Mouse (Mus musculus) hindbrain, postnatal 0 days (tissue): ENCODE measurements around the gene 2610318N02Rik. TPM values are rescaled to one million over a fixed set of nuclear protein-coding genes. Genes with fewer than 3 reads are reported as not detected.
"Not testable (repeated sequence)": the region's sequence is repeated elsewhere in the genome, so short reads cannot be mapped to it uniquely, and the experiment has no call there.

ENCODE experiments used
- ATAC-seq: fragments of 200-750 bp; cut with Nextera tagmentation; 2 replicates; pipeline ENCODE4 v1.8.0; 2017; ENCODE audit warnings: mild to moderate bottlenecking, moderate TSS enrichment, moderate library complexity
- DNase-seq: peaks from one replicate; pipeline ENCODE4 v3.0.0-alpha.2; 2015; ENCODE audit warnings: low spot score
- H3K27ac ChIP-seq: fragments of 300-500 bp; sonication (generic); 2 replicates; pipeline ENCODE4 v1.5.1; 2014; ENCODE audit warnings: mild to moderate bottlenecking
- H3K27me3 ChIP-seq: fragments of 300-500 bp; sonication (generic); 2 replicates; pipeline ENCODE4 v1.6.1; 2014; ENCODE audit warnings: low read length, mixed read lengths; ENCODE audit not compliant: insufficient read depth
- H3K36me3 ChIP-seq: fragments of 300-500 bp; sonication (generic); 2 replicates; pipeline ENCODE4 v1.6.1; 2014; ENCODE audit warnings: low read length, mixed read lengths; ENCODE audit not compliant: insufficient read depth
- H3K4me1 ChIP-seq: fragments of 300-500 bp; sonication (generic); 2 replicates; pipeline ENCODE4 v1.6.1; 2014; ENCODE audit warnings: antibody characterized with exemption, low read length, mixed read lengths; ENCODE audit not compliant: insufficient read depth
- H3K4me2 ChIP-seq: fragments of 300-500 bp; sonication (generic); 2 replicates; pipeline ENCODE4 v1.6.1; 2014; ENCODE audit warnings: low read depth, mild to moderate bottlenecking, low read length, moderate library complexity, mixed read lengths
- H3K4me3 ChIP-seq: fragments of 300-500 bp; sonication (generic); 2 replicates; pipeline ENCODE4 v1.5.1; 2014; ENCODE audit warnings: low read length
- H3K9ac ChIP-seq: fragments of 300-500 bp; sonication (generic); replicated peaks from 2 replicates; pipeline ENCODE4 v1.6.1; 2014; ENCODE audit warnings: mild to moderate bottlenecking, low read length, moderate library complexity, mixed read lengths
- H3K9me3 ChIP-seq: fragments of 300-500 bp; sonication (generic); 2 replicates; pipeline ENCODE4 v1.6.1; 2016; ENCODE audit warnings: low read length, mixed read lengths
- CTCF ChIP-seq: IDR thresholded peaks from 2 replicates; pipeline ENCODE4 v1.5.1; 2016; ENCODE audit warnings: antibody characterized with exemption, control low read depth, low read depth
- WGBS: fragments of 180-500 bp; shearing (Covaris S2); extraction: QIAGEN DNeasy Blood & Tissue Kit; methylation state at CpG from one replicate; pipeline ENCODE4 v1.1.7; 2014; 5-methylcytosine and 5-hydroxymethylcytosine counted together
- polyA plus RNA-seq: library from polyadenylated mRNA; unstranded; fragments of >200 nt; fragmentation: Nextera tagmentation; extraction: Ambion mirVana; gene quantifications from 2 replicates; pipeline ENCODE4 v1.2.1, GENCODE M21; 2015
- total RNA-seq: library from RNA; depleted of rRNA; stranded (reverse); fragments of >200 nt; gene quantifications from 2 replicates; pipeline ENCODE4 v1.2.3, GENCODE M21; 2014; rRNA removed

Gene 2610318N02Rik
- 4.2 and 6.8 TPM in 2 replicates for total RNA-seq
- 8.2 and 9.5 TPM in 2 replicates for polyA plus RNA-seq

GRCm38 (mm10) chr16:17124871-17125520 is at the start of gene 2610318N02Rik:
Gene 2610318N02Rik, minus strand, starts transcription at chr16:17125167.
- Histone ChIP-seq H3K4me1 (peaks cover 10% of the 10 kb centered on the region), H3K4me2 (peak within 1 kb of the TSS; percentile 63), H3K27ac (no peak within 1 kb of the TSS), H3K9ac (peak within 1 kb of the TSS; percentile 22), H3K27me3 (no peaks in the 10 kb centered on the region), H3K4me3 (peak within 1 kb of the TSS; percentile 29), H3K9me3 (no peaks in the 10 kb centered on the region), H3K36me3 (no peaks in the 10 kb centered on the region)
- 1% methylated on average over 25 of the region's 25 CpGs for WGBS
- DNase-seq: peak; percentile 91
- TF ChIP-seq CTCF: 0 out of 2 replicates have a peak, but pooled peaks have one; percentile 1
- peak; percentile 89 for ATAC-seq

- H3K9ac ChIP-seq: no peak overlapping the region
- ATAC-seq (no peak), DNase-seq (no peak)
- no peaks in the 10 kb centered on the region for H3K9me3 ChIP-seq
- H3K4me1 ChIP-seq: no peaks in the 10 kb centered on the region
- no peak overlapping the region for H3K4me3 ChIP-seq
- TF ChIP-seq CTCF: no peak
- peaks cover 15% of the 10 kb centered on the region; the same call in 1 of the 2 replicates for H3K36me3 ChIP-seq
- H3K4me2 ChIP-seq: no peak overlapping the region
- no peaks in the 10 kb centered on the region for H3K27me3 ChIP-seq
- 94% methylated on average over 5 of the region's 5 CpGs for WGBS
- H3K27ac ChIP-seq: no peak overlapping the region
Observed at GRCm38 (mm10) chr16:17168049-17168448, 43.1 kb upstream of the 2610318N02Rik start.

- ATAC-seq (no peak), DNase-seq (no peak)
- 0 out of 2 replicates have a peak, but pooled peaks cover 8% of the 10 kb centered on the region for H3K36me3 ChIP-seq
- H3K27ac ChIP-seq: no peak overlapping the region
- H3K9me3 ChIP-seq: no peaks in the 10 kb centered on the region
- H3K4me3 ChIP-seq: no peak overlapping the region
- no peak overlapping the region for H3K4me2 ChIP-seq
- TF ChIP-seq CTCF: no peak
- H3K9ac ChIP-seq: no peak overlapping the region
- no peaks in the 10 kb centered on the region for H3K27me3 ChIP-seq
- H3K4me1 ChIP-seq: no peaks in the 10 kb centered on the region
Observed at GRCm38 (mm10) chr16:17167179-17167578, 42.2 kb upstream of the 2610318N02Rik start.

- not testable (repeated sequence) for H3K4me3 ChIP-seq, H3K9ac ChIP-seq, H3K9me3 ChIP-seq, DNase-seq, H3K4me1 ChIP-seq, H3K27me3 ChIP-seq, ATAC-seq, H3K4me2 ChIP-seq, H3K36me3 ChIP-seq, H3K27ac ChIP-seq
- WGBS: 87% methylated on average over 1 of the region's 1 CpGs
Observed at GRCm38 (mm10) chr16:17165478-17165877, 40.5 kb upstream of the 2610318N02Rik start.

- TF ChIP-seq CTCF: no peak
- no peaks in the 10 kb centered on the region for H3K27me3 ChIP-seq
- peaks cover 32% of the 10 kb centered on the region for H3K36me3 ChIP-seq
- no peaks in the 10 kb centered on the region for H3K4me1 ChIP-seq
- ATAC-seq: no peak
- H3K9me3 ChIP-seq: no peaks in the 10 kb centered on the region
- no peak overlapping the region for H3K4me3 ChIP-seq
- H3K4me2 ChIP-seq: no peak overlapping the region
- H3K27ac ChIP-seq: no peak overlapping the region
- WGBS: 93% methylated on average over 2 of the region's 2 CpGs
- H3K9ac ChIP-seq: no peak overlapping the region
- DNase-seq: no peak
Observed at GRCm38 (mm10) chr16:17154346-17154745, 29.4 kb upstream of the 2610318N02Rik start.

GRCm38 (mm10) chr16:17151874-17152273 is 26.9 kb upstream of the 2610318N02Rik start:
- ATAC-seq: no peak
- Histone ChIP-seq H3K4me2 (no peak overlapping the region), H3K9me3 (no peaks in the 10 kb centered on the region), H3K36me3 (peaks cover 18% of the 10 kb centered on the region), H3K4me3 (no peak overlapping the region), H3K9ac (no peak overlapping the region), H3K27ac (no peak overlapping the region), H3K27me3 (no peaks in the 10 kb centered on the region), H3K4me1 (peaks cover 5% of the 10 kb centered on the region; the same call in 1 of the 2 replicates)
- no peak for TF ChIP-seq CTCF
- no peak for DNase-seq
- WGBS: 96% methylated on average over 4 of the region's 4 CpGs
